Mouse (Mus musculus) urinary bladder, adult 2 months (tissue): Measurements from ENCODE around the gene Tacc3. TPM values are rescaled to one million over a fixed set of nuclear protein-coding genes. Genes with fewer than 3 reads are reported as not detected.

ENCODE experiments used
- DNase-seq: peaks from one replicate; pipeline ENCODE4 v3.0.0; 2022; ENCODE audit warnings: low spot score
- polyA plus RNA-seq: library from polyadenylated mRNA; depleted of rRNA; stranded (reverse); fragments of >200 nt; gene quantifications from 2 replicates; pipeline ENCODE4 v1.2.3, GENCODE M21; 2012

The Tacc3 gene
- polyA plus RNA-seq, 1 experiment = 6.6 TPM

DNA sequence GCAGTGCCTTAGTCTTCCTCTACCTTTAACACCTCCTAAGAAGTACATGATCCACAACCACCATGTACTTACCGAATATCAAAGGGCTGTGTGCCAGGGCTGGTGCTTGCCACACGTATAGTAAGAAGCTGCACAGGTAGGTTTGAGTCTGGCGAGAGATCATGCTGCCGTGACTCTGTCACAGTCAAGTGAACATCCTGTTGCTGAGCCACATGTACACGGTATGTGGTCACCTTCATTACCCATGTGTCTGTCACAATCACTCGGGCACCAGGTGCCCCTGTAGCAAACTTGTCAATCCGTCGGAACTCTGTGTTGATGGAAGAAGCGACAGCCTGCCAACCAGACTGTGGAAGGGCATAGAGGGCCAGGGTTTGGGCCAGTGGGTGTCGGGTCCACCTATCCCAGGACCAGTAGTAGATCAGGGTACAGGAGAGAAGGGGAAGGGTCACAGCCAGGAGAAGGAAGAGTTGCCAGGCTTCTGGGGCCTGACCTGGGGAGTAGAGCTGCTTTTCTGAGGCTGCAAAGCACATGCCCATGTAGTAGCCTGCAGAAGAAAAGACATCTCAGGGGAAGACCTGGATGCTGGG is 2.6 kb upstream of the Tacc3 start:
- no peak for DNase-seq

DNA sequence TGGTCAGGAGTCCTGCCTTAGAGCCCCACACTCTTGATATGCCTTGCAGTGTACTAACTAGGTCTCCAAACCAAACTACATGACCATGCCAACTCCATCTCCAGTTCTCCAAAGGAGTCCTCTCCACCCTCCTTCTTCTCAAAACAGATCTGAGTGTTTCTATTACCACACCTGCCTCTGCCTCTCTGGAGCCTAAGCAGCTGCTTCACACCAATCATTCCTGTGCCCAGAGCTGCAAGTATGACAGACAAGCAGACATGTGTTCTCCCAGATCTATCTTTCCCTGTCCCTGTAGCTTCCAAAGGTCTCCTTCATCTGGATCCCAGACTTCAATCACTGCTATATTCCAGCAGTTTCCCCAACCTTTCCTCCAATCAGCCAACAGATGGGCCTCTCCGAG is 1.2 kb upstream of the Tacc3 start:
- DNase-seq = no peak

DNA sequence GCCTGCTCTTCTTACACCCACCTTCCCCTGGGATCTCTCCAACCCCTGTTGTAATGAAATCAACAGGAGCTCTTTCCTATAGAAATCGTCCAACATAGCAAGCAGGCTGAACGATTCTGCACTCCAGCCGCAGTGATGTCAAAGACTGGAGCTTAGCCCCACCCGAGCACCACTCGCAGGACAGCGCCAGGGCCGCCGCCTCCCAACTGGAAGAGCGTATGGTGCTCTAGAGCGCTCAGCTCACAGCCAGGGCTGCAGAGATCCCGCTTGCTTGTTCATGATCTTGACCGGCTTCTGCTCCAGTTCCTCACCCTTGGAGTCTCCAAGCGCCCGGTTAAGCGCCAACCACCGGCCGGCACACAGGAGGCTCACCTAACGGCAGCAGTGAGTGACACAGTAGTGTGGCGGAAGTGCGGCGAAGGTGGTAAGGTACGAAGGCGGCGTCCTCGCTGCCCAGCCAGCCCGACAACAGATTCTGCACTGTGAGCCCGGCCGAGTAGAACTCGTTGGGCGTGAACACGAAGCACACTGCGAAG is 609 bp upstream of the Tacc3 start:
- no peak for DNase-seq

DNA sequence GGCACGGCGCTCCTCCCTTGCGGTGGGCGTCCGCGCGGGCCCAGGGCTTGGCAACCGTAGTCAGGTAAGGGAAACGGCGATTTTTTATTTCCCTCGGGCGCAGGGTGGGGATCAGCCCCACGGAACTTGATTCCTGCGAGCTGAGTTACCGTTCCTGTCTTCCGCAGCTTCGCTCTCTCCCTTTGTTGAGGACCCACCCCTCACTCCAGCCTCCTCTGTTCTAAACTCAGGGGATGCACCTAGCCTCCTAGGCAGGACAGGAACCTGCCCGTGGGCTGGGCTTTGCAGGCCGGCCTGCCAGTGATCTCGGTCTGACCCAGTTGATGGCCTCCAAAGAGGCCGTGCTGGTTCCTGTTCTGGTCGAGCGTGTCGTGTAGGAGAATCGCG is 729 bp downstream of the Tacc3 start:
- no peak for DNase-seq

DNA sequence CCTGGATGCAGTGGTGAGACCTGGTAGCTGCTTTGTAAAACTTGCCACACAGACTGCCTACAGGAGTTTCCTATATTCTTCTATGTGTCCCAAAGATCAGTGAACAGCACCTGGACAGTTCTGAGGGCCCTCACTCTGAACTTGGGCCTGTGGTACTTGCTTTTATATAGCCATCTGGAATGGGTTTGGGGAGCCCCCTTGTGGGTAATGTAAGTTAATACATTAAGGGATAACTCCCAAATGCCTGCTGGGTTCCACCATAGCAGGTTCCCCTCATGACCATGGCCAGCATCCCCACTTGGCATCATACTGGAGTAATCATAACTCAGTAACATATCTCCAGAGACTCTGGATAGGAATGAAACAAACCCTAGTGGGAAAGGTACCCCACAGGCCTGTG is 10.3 kb downstream of the Tacc3 start:
- no peak for DNase-seq

DNA sequence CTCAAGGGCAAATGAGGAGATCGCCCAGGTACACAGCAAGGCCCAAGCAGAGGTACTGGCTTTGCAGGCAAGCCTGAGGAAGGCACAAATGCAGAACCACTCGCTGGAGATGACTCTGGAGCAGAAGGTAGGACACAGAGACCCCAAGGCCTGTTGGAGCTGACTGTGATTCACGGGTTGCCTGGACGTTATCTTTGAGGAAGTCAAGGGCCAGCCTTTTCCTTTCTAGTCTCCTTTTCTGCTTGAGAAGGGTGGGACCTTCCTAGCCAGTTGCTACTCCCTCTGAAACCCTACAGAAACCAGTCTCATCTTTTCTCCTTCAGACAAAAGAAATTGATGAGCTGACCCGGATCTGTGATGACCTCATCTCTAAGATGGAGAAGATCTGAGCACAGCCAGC is 13.7 kb downstream of the Tacc3 start:
- DNase-seq = no peak

DNA sequence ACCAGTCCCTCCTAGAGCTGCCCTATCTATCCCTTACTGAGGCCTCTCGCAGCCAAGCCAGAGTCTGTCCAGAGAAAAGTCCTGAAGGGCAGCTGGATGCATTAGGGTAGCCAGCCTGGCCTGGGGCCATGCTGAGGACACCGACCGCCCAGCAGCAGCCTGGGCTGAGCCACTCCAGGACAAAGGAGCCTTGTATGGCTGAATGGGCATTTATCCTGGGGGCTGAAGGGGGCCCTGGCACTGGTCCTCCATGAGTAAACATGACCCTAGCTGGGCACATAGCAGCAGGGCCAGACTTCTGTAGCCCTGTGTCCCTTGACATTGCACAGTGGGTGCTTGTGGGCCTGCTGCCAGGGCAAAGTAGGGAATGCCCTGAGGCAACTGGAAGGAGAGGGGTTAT is 16.5 kb downstream of the Tacc3 start:
- DNase-seq = no peak

DNA sequence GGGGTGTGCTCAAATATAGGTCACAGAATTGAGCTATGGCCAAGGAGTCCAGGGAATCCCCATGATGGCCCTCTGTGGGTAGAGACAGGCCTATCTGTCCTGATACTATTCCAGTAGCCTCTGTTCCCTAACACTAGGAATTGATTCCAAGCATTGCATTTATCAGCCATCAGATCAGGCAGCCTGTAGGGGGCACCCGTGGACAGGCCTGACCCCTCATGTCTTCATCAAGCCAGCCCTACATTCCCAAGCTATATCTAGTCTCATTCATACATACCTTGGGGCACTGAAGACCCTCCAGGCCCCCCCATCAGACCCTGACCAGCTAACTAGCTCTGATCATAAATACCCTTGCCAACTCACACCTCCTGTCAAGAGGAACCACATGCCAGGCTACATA is 18.0 kb downstream of the Tacc3 start:
- DNase-seq = no peak

DNA sequence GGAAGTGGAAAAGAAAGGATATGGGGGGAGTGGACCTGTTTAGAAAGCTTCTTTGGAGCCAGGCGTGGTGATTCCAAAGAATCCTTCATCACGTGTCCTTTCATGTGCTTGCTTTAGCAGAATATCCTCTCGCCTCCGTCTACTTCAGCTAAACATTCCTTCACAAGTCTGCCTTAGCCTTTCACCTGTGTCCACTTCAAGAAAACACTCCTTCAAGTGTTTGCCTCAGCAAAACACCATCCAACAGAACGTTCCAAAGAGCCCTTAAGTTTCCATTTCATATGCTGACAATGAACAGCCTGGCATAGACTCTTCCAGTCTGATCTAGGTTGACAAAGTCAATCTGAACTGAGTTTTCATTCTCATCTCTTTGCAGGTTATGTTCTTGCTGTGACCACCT is 20.3 kb downstream of the Tacc3 start:
- DNase-seq = no peak

DNA sequence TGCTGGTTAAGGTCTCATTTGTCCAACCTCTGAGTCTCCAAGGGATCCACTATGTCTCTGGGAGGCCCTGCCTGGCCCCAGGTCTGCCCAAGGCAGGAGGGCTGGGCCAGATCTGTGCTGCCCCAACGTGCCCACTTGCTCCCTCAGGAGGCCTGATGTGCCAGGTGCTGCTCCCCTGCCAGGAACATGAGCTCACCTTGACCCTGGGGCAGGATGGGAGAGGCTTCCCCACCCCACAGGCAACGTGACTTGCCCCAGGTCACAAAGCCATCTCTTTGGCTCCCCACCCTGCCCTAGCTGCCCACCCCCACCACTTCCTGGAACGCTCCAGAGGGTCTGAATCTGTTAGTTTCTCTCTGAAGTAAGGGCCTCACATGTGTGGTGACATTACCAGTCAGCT is 23.1 kb downstream of the Tacc3 start:
- DNase-seq = no peak

DNA sequence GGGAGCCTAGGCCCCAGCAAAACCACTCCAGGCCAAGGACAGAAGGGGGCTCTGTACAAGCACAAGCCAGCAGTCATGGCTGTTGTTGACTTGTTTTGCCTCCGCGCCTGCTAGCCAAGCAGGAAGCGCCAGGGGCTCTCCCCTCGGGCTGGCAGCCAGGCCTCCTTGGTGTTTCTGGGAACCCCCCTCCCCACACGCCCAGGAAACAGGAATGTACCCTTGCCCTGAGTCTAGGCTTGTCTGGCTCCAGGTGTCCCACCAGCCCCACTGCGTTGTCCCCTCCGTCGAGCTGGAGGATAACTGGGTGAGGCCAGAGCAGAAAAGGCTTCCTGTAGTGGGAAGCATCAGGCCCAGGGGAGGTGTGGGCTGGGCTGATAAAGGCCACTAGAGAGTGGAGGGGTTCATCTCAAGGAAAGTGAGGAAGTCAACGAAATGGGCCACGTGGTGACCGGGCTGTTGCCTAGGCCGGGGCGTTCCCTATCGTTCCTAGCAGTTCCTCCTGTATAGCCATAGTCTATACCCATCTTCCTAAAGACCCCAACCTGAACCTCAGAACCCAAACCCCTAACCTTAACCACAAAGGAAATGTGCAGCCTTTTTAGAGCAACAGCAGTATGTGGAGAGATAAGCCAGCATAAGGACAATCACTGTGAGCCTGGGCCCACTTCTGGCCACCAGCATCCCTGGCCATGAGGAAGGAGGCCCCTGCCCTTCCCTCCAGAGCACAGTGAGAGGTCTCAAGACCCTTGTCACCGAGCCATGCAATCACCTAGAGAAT is 23.9 kb downstream of the Tacc3 start:
- no peak for DNase-seq

DNA sequence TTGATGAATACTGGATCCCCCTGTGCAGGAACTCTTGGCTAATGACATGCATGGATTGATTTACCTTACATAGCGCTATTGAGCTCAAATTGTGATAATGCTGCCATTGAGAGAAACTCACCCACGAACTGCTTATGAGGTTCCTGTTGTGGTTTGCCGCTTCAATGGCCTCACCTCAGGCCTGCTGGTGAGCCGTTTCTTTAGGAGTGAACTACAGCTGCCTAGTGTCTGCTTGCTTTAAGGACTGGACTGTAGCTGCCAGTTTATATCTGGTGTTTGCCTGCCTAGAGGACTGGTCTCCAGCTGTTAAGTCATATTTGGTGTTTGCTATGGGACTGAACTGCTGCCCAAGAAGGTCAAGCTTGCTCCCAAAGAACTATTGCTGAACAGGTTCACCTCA is 25.0 kb downstream of the Tacc3 start:
- DNase-seq = no peak

DNA sequence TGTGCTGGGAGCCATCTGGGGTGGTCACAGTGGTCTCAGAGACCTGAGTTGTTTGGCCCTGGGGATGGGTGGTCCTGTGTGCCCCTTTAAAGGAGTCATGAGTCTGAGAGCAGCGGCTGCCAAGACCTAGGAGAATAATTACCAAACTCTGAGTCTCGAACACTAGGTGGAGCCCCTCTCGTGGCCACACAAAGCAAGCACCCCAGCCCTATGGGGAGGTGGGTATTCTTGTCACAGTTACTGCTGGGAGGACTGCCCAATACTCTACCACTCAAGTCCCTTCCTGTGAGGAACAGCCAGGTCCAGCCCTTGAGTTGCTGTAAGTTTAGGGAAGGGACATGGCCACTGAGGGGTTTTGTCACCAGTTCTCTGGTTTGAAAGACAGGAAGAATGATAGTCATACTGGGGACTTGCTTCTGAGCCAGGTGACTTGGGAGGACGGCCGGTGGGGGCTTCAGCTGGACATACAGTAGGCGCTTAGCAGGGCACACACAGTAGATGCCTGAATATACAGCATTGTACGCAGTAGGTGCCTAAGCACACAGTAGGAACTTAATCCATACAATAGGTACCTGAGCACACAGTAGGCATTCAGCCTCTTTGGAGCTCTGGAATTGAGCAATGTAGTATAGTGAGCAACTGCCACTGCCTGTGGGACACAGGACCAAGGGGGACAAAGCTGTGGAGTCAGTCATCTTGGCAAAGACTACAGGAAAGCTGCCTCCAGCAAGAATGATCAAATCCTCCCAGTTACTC is 26.1 kb downstream of the Tacc3 start:
- no peak for DNase-seq

DNA sequence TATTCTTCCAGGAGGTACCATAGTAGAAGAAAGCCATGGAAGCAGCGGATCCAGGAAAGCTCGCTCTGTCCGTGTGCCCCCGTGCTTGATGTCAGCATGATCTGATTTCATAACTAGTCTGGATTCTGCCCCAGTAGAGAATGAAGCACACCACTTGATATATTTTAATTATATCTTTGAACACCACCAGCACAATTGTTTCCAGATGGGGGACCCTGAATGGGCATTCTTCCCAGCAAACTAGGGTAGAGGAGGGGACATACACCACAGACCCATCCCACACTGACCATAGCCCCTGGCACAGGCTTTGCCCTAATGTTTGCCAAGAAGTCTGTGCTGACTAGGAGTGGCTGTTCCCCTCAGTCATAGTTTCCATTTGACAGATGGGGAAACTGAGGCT is 27.0 kb downstream of the Tacc3 start:
- DNase-seq = no peak

DNA sequence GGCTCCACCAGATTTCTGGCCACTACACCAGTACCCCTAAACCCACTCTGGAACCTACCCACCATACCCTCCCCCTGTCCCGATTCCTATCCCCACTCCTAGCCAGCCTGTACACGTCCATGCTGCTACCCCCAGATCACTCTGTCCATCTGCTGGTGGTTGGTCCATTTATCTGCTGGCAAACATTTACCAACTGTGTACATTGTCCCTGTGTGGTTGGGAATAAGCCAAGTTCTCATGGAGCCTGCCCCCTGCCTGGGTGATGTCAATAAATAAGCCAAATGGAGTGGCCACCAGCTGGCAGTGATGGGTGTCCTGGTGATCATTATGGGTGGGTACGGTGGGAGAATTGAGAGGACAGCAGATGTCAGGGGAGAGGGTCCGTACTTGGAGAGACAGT is 29.2 kb downstream of the Tacc3 start:
- DNase-seq = no peak

DNA sequence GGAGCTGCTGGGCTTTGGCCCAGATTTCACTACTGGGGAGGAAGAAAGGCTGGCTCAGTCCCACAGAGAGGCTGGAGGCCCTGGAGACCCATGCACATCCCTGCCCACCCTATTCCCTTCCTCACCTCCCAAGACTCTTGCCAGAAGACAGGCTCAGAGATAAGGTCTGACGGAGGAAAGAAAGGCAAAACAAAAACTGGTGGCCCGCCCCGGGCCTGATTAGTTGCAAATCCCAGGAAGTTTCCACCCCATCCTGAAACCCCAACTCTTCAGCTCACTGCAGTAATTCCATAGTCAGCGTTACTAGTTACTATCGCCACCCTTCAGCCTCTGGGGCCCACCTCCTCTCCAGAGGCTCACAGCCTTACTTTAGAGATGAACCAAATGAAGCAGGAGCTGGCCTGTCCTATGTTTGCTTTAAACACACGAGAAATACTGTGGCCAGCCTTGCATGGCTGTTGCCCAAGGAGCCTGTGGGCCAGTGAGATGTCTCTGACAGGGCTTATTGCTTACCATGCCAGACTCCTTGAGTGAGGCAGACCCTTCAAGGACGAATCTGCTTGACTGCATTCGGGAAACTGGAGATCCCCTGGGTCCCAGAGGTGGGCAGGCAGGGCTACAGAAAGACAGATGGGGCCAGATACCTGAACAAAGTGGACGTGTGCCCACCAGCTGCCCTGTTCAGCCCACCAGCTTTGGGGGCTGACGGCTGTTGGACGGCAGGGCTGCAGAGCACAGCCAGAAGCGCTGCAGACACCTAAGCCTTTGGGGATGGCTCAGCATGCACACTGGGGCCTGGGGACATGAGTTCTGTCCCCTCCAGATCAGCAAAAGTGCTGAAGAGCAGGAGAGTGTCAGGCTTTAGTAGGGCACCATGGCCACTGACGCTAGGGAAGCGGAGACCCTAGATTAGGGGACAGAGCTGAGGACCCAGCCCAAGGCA is 30.6 kb downstream of the Tacc3 start:
- no peak for DNase-seq

DNA sequence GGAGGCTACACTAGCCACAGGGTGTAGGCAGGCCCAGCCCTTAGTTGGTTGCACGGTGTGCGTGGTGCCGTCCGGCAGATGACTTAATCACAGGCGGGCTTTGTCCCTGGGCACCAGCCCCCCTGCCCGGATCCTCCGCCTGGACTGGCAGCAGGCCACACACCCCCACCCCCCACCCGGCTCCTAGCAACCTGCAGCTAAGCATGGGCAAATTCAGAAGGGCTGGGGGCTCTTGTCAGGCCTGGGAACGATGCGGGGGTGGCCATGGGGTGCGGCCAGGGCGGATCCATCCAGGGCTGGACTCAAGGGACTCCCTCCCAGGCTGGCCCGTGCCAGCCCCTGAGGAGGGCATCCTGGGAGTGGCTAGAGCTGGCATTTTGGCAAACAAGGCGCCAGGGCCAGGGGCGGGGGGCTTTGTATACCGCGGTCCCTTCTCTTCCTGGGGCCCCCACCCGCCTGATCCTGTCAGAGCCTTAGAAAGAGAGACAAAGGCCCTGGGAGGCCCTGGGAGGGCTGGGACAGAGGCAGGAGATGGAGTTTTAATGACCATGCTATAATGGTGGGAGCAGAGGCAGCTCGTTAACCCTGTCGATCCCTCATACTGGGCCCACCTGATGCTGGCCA is 31.4 kb downstream of the Tacc3 start:
- DNase-seq = no peak

DNA sequence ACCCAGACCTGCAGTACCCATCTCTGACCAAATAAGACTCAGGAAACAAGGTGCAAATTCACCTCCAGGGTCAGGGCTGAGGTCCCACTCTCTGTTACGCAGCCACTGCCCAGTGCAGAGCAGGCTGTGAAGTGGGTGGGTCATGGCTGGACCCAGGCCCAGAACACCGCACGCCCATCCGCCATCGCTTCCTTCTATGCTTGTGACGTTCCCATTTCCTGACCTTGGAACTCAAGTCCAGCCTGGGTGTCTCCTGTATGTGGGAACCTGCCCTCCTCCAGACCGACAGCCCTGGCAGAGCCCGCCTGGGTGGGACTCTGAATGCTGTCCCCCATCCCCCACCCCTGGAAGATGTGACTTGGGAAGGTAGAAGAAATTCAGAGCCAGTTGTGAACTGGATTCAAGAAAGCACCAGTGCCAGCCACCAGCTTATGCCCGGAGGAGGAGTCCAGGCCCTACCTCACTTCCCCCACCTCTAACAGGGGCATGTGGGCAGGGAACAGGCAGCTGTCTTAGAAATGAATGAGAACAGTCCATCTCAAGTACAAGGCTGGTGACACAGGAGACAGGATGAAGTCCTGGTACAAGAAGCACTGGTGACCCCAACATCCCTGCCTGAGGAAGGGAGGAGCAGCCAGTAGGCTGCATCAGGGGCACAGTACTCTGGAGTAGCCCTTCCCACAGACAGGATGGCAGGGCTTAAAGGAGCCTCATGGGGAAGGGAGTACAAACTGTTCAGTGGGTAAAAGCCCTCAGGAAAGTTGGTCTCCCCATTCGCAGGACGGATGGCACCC is 32.1 kb downstream of the Tacc3 start:
- no peak for DNase-seq

DNA sequence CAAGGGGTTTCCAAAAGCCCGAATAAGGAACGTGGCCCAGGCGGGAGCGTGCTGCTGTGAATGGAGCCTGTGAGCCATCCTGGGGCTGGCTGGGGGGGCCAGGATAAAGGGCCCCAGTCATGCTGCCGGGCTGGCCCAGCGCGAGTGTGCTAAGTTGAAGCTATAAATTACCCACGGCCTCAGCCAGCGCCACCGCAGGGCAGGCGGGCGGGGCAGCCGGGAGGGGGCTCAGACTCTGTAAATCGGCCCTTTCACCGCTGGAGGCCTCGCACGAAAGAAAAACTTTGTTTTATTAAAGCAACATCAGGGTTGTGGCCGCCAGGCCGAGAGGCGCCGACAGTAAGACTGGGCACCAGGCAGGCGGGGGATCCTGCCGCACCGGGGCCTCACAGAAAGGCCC is 34.5 kb downstream of the Tacc3 start:
- DNase-seq = peak; percentile 54

DNA sequence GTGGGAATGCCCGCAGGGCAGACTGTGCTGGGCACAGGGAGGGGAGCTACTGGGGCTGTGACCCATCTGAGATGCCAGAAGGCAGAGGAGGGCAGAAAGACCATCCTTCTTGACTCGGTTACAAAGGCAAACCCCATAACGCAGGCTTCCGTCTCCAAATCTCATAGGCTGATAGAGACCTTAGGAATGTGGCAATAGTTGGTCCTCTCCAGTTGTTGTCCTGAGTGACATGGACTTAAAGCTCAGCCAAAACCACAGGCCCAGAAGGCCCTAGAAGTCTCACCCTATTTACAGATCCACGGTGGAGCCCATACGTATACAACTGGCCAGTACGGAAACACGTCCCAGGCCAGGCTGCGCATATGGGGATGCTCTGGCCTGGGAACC is 36.5 kb downstream of the Tacc3 start:
- peak; percentile 32 for DNase-seq
